Mouse (Mus musculus) frontal cortex, adult (tissue): ENCODE data around the gene Tmem239.

Experiments
- ATAC-seq: cut with Nextera tagmentation; 2 replicates; pipeline ENCODE4 v1.9.2; 2017; ENCODE audit warnings: mild to moderate bottlenecking, moderate library complexity, mixed read lengths; ENCODE audit not compliant: low TSS enrichment

Tmem239 gene

DNA sequence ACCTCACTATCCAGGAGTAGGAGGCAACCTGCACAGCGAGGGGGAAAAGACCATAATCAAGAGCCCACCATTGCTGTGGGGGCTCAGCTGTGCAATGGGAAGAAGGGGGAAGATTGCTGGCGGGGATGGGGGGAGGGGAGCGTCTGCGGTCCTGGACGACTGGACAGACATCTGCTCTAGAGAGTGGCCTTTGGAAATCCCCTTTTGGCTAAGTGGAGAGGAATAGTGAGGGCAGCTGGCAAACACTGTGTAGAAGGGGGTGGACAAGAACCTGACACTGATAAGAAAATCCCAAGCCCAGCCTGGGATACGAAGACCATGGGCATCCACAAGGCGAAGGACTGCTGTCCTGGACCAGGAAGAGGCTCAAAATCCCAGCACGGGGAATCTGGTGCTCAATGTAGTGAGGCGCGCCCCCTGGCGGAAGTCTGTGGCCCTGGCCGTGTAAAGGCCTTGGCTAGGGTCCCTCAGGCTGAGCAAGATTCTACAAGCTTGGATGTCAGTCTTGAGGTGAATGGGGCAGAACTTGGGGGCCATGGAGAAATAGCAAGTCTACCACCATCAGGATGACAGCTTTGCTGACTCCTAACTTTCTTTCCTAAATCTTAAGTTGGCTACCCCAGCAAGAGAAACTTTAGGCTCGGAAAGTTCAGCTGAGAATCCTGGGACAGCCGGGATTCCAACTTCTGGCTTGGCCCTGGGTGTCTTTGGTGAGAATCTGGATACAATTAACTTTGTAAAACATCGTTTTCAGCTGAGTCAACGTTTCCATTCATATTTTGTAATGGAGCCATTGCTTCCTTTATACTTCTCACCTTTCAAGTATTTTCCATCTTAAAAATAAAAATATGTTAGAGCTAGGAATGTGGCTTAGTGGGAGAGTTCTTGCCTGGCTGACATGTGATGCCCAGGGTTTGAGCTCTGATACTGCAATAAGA lies 5.5 kb downstream of the Tmem239 start:
- ATAC-seq = peak; percentile 93

GRCm38 (mm10) chr2:130412775-130413174 lies 6.5 kb downstream of the Tmem239 start:
- ATAC-seq = no peak

- ATAC-seq = no peak
Measured at GRCm38 (mm10) chr2:130414094-130414856, 8.0 kb downstream of the Tmem239 start.

DNA sequence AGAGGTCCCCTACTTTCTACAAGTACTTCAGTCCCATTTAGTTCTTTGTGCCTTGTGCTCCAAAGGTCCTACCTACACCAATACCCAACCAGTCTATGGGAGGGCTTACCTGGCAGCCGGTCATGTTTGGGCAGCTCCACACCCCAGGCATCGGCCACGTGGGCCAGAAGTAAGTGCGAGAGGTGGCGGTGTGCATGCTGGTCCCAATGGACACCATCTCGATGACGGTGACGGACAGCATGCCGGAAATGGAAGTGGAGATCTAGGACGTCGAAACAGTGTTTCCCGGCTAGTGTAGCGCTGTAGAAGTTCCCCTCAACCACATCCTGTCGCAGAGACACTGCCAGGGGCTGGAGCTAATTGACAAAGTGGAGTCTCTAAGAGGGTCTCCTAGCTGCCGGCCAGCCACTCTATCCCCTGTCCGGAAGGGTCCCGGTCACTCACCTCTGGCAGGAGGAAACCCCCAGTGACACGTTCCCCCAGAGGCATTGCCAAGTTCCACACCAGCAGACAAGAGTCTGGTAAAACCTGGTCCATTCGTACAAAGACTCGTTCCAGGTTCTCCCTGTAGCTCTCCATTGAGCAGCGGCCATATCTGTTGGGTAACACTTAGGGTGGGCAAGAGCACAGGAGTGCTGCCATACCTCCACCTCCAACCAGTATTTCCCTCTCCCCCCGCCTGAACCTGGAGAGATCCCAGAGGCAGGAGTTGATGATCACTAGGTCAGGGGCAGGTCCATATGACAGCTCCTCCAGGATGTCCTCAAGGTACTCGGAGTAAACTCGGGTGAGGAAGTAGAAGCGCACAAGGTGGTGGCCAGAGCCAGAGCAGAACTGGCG lies 15.7 kb downstream of the Tmem239 start:
- no peak for ATAC-seq

DNA sequence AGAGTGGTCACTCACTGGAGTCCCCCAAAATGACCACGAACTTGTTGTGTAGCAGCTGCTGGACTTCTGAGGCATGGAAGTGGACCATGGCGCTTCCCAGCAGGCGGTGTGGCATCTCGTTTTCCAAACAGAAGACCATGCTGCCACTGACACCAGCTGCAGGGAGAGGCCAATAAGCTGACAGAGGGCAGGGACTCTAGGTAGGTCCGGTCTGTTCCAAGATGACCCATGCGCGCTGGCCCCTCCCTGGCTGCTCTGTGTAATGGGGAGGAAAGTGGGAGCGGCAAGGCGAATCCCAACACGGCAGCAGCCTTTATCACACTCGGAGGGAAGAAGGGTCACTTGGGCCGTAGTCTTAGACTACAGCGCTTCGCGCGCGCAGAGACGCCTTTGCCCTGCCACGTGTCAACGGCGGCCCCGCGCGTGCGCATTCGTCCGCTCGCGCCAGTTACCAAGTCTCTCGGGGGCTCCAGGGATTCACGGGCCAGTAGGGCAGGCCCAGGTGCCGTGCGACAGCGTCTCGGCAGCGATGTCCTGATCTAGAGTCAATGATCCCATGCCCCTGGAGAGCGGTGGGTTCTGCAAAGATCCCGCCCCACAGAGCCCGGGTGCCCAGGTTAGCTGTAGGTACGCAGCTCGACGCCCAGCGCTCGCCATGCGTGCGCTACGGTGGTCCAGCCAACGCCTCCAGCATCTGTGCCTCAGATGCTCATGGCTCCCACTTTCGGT lies 17.3 kb downstream of the Tmem239 start:
- ATAC-seq = peak; percentile 64

GRCm38 (mm10) chr2:130424126-130424853 lies 18.0 kb downstream of the Tmem239 start, which contains the start of the genes Vps16 and Pced1a:
Gene Vps16 (plus strand): TSS chr2:130424339.
Gene Pced1a (minus strand): TSS chr2:130424701.
- ATAC-seq = peak; percentile 87

DNA sequence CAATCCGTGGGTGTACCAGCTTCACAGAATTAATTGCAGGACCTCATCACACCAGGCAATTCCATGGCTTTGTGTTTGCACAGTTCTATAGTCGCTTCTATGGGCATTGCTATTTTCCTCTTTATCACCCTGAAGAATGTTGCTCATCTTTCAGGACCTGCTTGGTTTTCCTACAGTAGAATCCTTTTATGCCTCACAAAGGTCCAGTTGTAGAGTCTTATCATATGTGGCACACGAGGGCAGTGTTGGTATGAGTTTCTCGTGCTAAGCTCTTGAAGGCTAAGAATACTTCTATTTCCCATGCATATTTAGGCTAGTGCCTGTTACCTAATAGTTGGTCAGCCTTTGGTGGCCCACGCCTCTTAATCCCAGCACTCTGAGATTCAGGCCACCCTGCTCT lies 18.8 kb downstream of the Tmem239 start:
- no peak for ATAC-seq

DNA sequence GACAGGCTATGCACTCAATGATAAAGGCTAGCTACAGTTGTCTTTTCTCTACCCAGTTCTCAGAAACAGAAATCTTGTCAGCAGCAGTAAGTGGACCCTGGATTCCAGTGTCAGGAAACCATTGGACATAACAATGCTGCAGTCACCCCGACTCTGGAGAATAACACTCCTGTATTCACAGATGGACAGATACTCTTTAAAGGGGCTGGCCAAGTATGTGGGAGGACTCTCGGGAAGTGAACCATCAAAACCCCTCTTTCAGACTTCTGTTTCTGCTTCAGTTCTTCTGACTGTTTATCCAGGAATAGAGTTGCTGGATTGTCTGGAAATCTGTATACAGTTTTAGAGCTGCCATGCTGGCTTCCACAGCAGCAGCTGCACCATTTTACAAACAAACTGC lies 23.6 kb downstream of the Tmem239 start:
- ATAC-seq = no peak

DNA sequence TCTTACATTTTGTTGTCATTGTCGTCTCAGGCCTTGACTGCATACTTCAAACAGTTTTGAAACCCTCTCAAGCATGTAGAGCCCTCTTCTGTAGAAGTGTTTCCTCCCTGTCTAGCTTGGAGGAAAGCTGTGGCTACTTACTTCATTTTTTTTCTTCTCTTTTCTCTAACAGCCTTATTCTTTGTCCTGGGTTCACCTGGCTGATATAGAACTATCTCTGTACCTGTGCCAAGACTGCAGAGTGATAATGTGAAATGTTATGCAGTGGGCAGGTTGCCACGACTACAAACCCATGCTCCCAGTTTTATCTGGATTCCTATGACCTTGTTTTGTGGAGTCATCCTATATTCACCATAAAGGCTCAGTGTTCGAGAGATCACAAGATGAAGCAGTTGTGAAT lies 24.2 kb downstream of the Tmem239 start:
- ATAC-seq = no peak

- no peak for ATAC-seq
Measured at GRCm38 (mm10) chr2:130432157-130432556, 25.9 kb downstream of the Tmem239 start.

GRCm38 (mm10) chr2:130433152-130433551 lies 26.9 kb downstream of the Tmem239 start:
- ATAC-seq = peak; percentile 73; the same call in 1 of the 2 replicates

- ATAC-seq = no peak
Measured at GRCm38 (mm10) chr2:130436769-130437168, 30.5 kb downstream of the Tmem239 start.

GRCm38 (mm10) chr2:130438861-130439260 lies 32.6 kb downstream of the Tmem239 start:
- ATAC-seq = no peak

GRCm38 (mm10) chr2:130439840-130440480 lies 33.7 kb downstream of the Tmem239 start:
- no peak for ATAC-seq

DNA sequence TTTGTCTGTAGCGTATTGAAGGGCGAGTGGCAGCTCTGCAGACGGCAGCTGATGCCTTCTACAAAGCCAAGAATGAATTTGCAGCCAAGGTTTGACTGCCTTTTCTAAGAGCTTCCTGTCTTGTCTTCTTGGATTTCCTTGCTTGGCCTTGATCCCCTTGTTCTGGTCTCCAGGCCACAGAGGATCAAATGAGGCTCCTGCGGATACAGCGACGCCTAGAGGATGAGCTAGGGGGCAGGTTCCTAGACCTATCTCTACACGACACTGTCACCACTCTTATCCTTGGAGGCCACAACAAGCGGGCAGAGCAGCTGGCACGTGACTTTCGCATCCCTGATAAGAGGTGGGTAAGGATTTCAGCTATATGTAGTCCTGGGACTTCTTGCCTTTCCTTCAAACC lies 35.9 kb downstream of the Tmem239 start:
- no peak for ATAC-seq

- ATAC-seq = no peak
Measured at GRCm38 (mm10) chr2:130448449-130448848, 42.2 kb downstream of the Tmem239 start.

DNA sequence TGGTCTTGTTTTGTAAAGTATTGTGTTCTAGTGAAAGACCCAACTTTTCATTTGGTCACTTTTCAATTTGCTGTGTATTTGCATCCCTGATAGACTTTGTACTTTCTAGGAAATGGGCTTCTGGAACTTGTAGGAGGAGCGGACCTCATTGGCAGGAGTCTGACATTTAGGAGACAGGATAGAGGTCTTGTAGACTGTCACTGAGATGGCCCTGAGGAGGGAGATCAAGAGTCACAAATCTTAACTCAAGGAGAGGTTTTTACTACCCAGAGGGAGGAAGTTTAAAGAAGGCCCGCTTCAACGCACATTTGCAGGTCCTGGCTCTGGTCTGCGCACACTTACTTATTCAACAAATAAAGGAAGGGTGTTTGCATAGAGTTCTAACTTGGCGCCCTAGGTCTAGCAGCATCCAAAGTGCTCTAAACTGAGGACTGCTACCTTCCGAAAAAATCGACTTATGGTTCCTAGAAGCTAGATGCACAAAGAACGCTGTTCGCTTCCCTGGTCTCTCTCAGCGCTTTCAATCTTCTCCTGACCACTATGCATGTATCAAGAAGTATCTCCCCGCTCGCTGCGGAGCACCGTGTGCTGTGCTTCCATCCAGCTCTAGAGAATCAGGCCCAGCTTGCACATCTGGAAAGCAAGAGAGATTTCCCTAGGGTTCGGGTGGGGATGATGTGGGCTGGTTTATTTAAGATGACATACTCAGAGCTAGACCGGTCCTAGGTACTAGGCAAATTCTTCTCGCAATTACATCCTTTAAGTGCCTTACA lies 42.9 kb downstream of the Tmem239 start:
- peak; percentile 14; the same call in 1 of the 2 replicates for ATAC-seq

DNA sequence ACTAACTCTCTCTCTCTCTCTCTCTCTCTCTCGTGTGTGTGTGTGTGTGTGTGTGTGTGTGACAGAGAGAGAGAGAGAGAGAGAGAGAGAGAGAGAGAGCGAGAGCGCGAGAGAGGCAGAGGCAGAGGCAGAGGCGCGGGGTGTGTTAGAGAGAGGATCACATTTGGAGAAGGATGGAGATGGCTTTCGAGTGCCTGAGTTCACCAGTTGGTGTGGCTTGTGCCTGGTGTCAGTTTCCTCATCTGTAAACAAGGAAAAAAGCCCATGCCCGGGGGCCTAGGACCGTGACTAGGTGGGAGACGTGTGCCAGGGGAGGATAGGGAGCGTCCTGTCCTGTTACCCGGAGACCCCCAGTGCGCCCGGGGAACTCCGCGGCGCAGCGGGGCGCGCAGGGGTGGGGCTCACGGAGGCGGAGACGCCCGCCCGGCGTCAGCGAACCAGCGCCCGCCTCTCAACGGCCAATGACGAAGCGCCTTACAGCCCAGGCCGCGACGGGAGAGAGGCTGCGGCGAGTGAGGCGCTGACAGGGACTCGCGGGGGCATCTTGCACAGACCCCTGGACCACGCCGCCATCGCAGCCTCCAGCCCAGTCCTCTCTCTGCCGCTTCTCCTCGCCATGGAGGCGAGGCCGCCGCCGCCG lies 43.6 kb downstream of the Tmem239 start, which contains the start of gene Ptpra:
TSS of gene Ptpra (plus strand) at position 485 of the 640 bp plus-strand sequence.
- ATAC-seq = peak; percentile 93
